Mouse (Mus musculus): ENCODE measurements at regions not wholly inside any gene's neighbourhood (a gene's known extent, or its start where the extent isn't known, plus 50 kb on each side); places are given as distances from the start of the nearest gene placed in this dataset.

DNA sequence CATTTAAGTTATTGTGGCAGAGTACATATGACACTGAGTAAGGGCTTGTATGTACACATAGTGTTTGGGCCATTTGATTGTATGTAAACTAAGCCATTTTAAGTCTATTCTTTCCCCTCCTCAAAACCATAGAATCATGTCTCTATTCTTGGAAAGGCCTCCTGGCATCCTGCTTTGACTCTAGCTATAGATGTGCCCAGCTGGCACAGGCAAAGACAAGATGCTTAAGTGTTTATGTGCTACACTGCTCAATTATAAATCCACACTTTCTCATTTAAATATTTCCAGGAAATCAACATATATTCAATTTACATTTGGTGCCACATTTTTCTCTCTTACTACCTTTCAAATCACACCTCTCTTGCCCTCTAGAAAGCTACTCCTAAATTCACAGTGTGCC is 97.6 kb upstream of the Bdnf start:
- DNase-seq (ENCODE audit: low read depth, low spot score), result no peak

- DNase-seq (ENCODE audit: low read depth, low spot score), result peak; percentile 9
Measured at GRCm38 (mm10) chr2:109578870-109579310, 95.6 kb upstream of the Bdnf start.

- DNase-seq (ENCODE audit: low read depth, low spot score), result peak; percentile 2
Measured at GRCm38 (mm10) chr2:109618341-109619058, 56.0 kb upstream of the Bdnf start.

DNA sequence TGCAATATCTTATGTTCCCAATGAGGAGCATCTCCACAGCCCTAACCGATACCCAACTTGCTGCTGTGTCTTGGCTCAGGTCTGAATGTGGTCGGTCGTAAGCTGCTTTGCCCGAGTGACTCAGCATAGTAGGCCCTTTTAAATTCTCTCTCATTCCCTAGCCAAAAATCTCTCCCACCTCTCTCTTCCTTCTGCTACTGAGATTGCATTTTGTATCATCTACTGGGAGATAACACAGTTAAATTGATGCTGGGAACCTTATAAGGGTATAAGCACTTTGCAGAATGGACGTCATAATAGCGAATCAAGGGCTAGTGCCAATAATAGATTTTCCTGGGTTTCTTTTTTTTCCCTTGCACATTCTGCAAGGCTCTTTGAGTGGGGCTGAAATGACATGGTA is 54.8 kb upstream of the Bdnf start:
- no peak for DNase-seq (ENCODE audit: low read depth, low spot score)

DNA sequence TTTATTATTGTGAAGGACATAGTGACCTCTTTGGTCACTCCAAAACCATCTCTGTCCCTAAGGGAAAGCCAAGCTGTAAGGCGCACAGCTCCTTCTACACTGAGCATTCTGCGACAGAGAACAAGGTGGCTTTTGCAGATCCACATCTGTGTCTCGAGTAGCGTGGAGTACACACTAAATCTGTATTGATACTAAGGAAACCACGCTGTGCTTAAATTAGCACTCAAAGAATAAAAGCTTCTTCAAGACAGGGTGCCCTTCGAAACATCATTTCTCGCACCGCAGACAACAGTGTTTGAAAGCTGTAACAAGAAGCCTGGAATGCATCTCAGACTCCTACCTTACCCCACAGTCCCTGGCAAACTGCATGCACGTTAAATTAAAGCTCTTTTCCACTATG is 52.9 kb upstream of the Bdnf start:
- DNase-seq (ENCODE audit: low read depth, low spot score), result no peak

All from mesoderm, embryonic 11.5 days (tissue).